Mouse (Mus musculus): ENCODE results near the gene Pfkm. TPM values are rescaled to one million over a fixed set of nuclear protein-coding genes. Genes with fewer than 3 reads are reported as not detected.

Gene Pfkm
- polyA plus RNA-seq, 1 experiment from 2014 or later = 27.9 TPM

- Histone ChIP-seq H3K9ac (no peak overlapping the region), H3K4me3 (replicated peaks) (no peak overlapping the region), H3K27me3 (replicated peaks) (no peaks in the 10 kb centered on the region), H3K9me3 (no peaks in the 10 kb centered on the region), H3K27ac (no peak overlapping the region), H3K36me3 (peaks cover 26% of the 10 kb centered on the region), H3K4me2 (replicated peaks) (no peak overlapping the region), H3K4me1 (replicated peaks) (no peaks in the 10 kb centered on the region)
- 93% methylated on average over 8 of the region's 8 CpGs for WGBS
- no peak for ATAC-seq
Observed at GRCm38 (mm10) chr15:98074521-98074920, 17.9 kb upstream of the Pfkm start.

- no peak for ATAC-seq
- Histone ChIP-seq H3K4me2 (replicated peaks) (no peak overlapping the region), H3K4me1 (replicated peaks) (no peaks in the 10 kb centered on the region), H3K36me3 (peaks cover 23% of the 10 kb centered on the region), H3K27ac (no peak overlapping the region), H3K4me3 (replicated peaks) (no peak overlapping the region), H3K27me3 (replicated peaks) (no peaks in the 10 kb centered on the region), H3K9me3 (no peaks in the 10 kb centered on the region), H3K9ac (no peak overlapping the region)
- WGBS = 89% methylated on average over 16 of the region's 16 CpGs
Observed at GRCm38 (mm10) chr15:98075034-98075433, 17.4 kb upstream of the Pfkm start.

GRCm38 (mm10) chr15:98076901-98077300 is 15.5 kb upstream of the Pfkm start:
- Histone ChIP-seq H3K9me3 (no peaks in the 10 kb centered on the region), H3K9ac (no peak overlapping the region), H3K27ac (no peak overlapping the region), H3K36me3 (peaks cover 18% of the 10 kb centered on the region), H3K4me1 (replicated peaks) (no peaks in the 10 kb centered on the region), H3K4me3 (replicated peaks) (no peak overlapping the region), H3K27me3 (replicated peaks) (no peaks in the 10 kb centered on the region), H3K4me2 (replicated peaks) (no peak overlapping the region)
- 90% methylated on average over 6 of the region's 6 CpGs for WGBS
- no peak for ATAC-seq

GRCm38 (mm10) chr15:98088889-98089288 is 3.5 kb upstream of the Pfkm start:
- ATAC-seq = no peak

GRCm38 (mm10) chr15:98089421-98090183 is 2.8 kb upstream of the Pfkm start:
- 75% methylated on average over 9 of the region's 9 CpGs for WGBS
- Histone ChIP-seq H3K9ac (no peak overlapping the region), H3K9me3 (no peaks in the 10 kb centered on the region), H3K27me3 (replicated peaks) (no peaks in the 10 kb centered on the region), H3K36me3 (peaks cover 6% of the 10 kb centered on the region; the same call in 1 of the 2 replicates), H3K4me1 (replicated peaks) (peaks cover 7% of the 10 kb centered on the region; the same call in 1 of the 2 replicates), H3K4me2 (replicated peaks) (no peak overlapping the region), H3K27ac (no peak overlapping the region), H3K4me3 (replicated peaks) (no peak overlapping the region)
- no peak for ATAC-seq

More at GRCm38 (mm10) chr15:98088889-98089288, 3.5 kb upstream of the Pfkm start:
- H3K36me3 ChIP-seq = peaks cover 6% of the 10 kb centered on the region; the same call in 1 of the 2 replicates
- no peak overlapping the region for H3K4me3 ChIP-seq (replicated peaks)
- H3K4me1 ChIP-seq (replicated peaks) = peaks cover 7% of the 10 kb centered on the region; the same call in 1 of the 2 replicates
- no peak overlapping the region for H3K27ac ChIP-seq
- H3K9ac ChIP-seq = no peak overlapping the region
- no peak overlapping the region for H3K4me2 ChIP-seq (replicated peaks)
- WGBS = 75% methylated on average over 1 of the region's 1 CpGs
- no peaks in the 10 kb centered on the region for H3K9me3 ChIP-seq
- no peaks in the 10 kb centered on the region for H3K27me3 ChIP-seq (replicated peaks)

GRCm38 (mm10) chr15:98091841-98092240 is 548 bp upstream of the Pfkm start:
- Histone ChIP-seq H3K9ac (peak overlapping the region; percentile 4; the same call in 1 of the 2 replicates), H3K36me3 (no peaks in the 10 kb centered on the region; the same call in 1 of the 2 replicates), H3K27me3 (replicated peaks) (no peaks in the 10 kb centered on the region), H3K9me3 (no peaks in the 10 kb centered on the region), H3K4me2 (replicated peaks) (peak overlapping the region; percentile 65), H3K4me1 (replicated peaks) (peaks cover 7% of the 10 kb centered on the region; the same call in 1 of the 2 replicates), H3K4me3 (replicated peaks) (peak overlapping the region; percentile 96), H3K27ac (no peak overlapping the region)
- 12% methylated on average over 4 of the region's 4 CpGs for WGBS
- ATAC-seq = peak; percentile 34

GRCm38 (mm10) chr15:98093121-98094011 is 977 bp downstream of the Pfkm start, which contains the start of gene Senp1:
Senp1 (minus strand) TSS chr15:98093744.
- no peaks in the 10 kb centered on the region for H3K27me3 ChIP-seq (replicated peaks)
- H3K4me1 ChIP-seq (replicated peaks) = peaks cover 7% of the 10 kb centered on the region; the same call in 1 of the 2 replicates
- H3K4me2 ChIP-seq (replicated peaks) = peak within 1 kb of the TSS; percentile 65
- H3K27ac ChIP-seq = peak within 1 kb of the TSS; percentile 98
- peak within 1 kb of the TSS; percentile 96 for H3K4me3 ChIP-seq (replicated peaks)
- H3K9me3 ChIP-seq = no peaks in the 10 kb centered on the region
- ATAC-seq = peak; percentile 94
- peak within 1 kb of the TSS; percentile 98 for H3K9ac ChIP-seq
- WGBS = under 1% methylated on average over 52 of the region's 58 CpGs
- no peaks in the 10 kb centered on the region; the same call in 1 of the 2 replicates for H3K36me3 ChIP-seq

GRCm38 (mm10) chr15:98094905-98095304 is 2.5 kb downstream of the Pfkm start:
- H3K36me3 ChIP-seq = no peaks in the 10 kb centered on the region
- no peak overlapping the region for H3K4me3 ChIP-seq (replicated peaks)
- H3K9ac ChIP-seq = no peak overlapping the region
- no peak overlapping the region for H3K4me2 ChIP-seq (replicated peaks)
- ATAC-seq = no peak
- H3K9me3 ChIP-seq = no peaks in the 10 kb centered on the region
- no peak overlapping the region for H3K27ac ChIP-seq
- peaks cover 7% of the 10 kb centered on the region; the same call in 1 of the 2 replicates for H3K4me1 ChIP-seq (replicated peaks)
- no peaks in the 10 kb centered on the region for H3K27me3 ChIP-seq (replicated peaks)
- WGBS = 92% methylated on average over 12 of the region's 12 CpGs

- Histone ChIP-seq H3K27ac (no peak overlapping the region), H3K9ac (no peak overlapping the region), H3K4me3 (replicated peaks) (no peak overlapping the region), H3K4me2 (replicated peaks) (no peak overlapping the region), H3K27me3 (replicated peaks) (no peaks in the 10 kb centered on the region), H3K4me1 (replicated peaks) (peaks cover 2% of the 10 kb centered on the region; the same call in 1 of the 2 replicates), H3K9me3 (no peaks in the 10 kb centered on the region), H3K36me3 (no peaks in the 10 kb centered on the region)
- no peak for ATAC-seq
- 54% methylated on average over 3 of the region's 3 CpGs for WGBS
Observed at GRCm38 (mm10) chr15:98096957-98097356, 4.6 kb downstream of the Pfkm start.

- no peaks in the 10 kb centered on the region for H3K9me3 ChIP-seq
Observed at GRCm38 (mm10) chr15:98098519-98098918, 6.1 kb downstream of the Pfkm start.

GRCm38 (mm10) chr15:98102401-98102800 is 10.0 kb downstream of the Pfkm start:
- H3K4me3 ChIP-seq (replicated peaks) = no peak overlapping the region
- no peak for ATAC-seq
- H3K36me3 ChIP-seq = no peaks in the 10 kb centered on the region
- H3K9ac ChIP-seq = no peak overlapping the region
- peaks cover 3% of the 10 kb centered on the region for H3K4me1 ChIP-seq (replicated peaks)
- no peak overlapping the region for H3K27ac ChIP-seq
- WGBS = 89% methylated on average over 6 of the region's 6 CpGs
- H3K9me3 ChIP-seq = no peaks in the 10 kb centered on the region
- no peak overlapping the region for H3K4me2 ChIP-seq (replicated peaks)
- H3K27me3 ChIP-seq (replicated peaks) = no peaks in the 10 kb centered on the region

More at GRCm38 (mm10) chr15:98098519-98098918, 6.1 kb downstream of the Pfkm start:
- Histone ChIP-seq H3K4me2 (replicated peaks) (no peak overlapping the region), H3K36me3 (no peaks in the 10 kb centered on the region), H3K4me1 (replicated peaks) (no peaks in the 10 kb centered on the region), H3K27me3 (replicated peaks) (no peaks in the 10 kb centered on the region), H3K27ac (no peak overlapping the region), H3K4me3 (replicated peaks) (no peak overlapping the region), H3K9ac (no peak overlapping the region)
- 87% methylated on average over 9 of the region's 9 CpGs for WGBS
- ATAC-seq = no peak

GRCm38 (mm10) chr15:98106506-98106905 is 14.1 kb downstream of the Pfkm start:
- Histone ChIP-seq H3K27ac (no peak overlapping the region), H3K36me3 (no peaks in the 10 kb centered on the region), H3K27me3 (replicated peaks) (no peaks in the 10 kb centered on the region), H3K4me1 (replicated peaks) (peaks cover 10% of the 10 kb centered on the region), H3K9me3 (no peaks in the 10 kb centered on the region), H3K4me2 (replicated peaks) (no peak overlapping the region), H3K4me3 (replicated peaks) (no peak overlapping the region), H3K9ac (no peak overlapping the region)
- ATAC-seq = no peak
- WGBS = 60% methylated on average over 6 of the region's 6 CpGs
